Mouse (Mus musculus) G1E-ER4 (cell line): Measurements from ENCODE around the gene Casp8. TPM values are rescaled to one million over a fixed set of nuclear protein-coding genes. Genes with fewer than 3 reads are reported as not detected.

Experiments
- GATA1 ChIP-seq: IDR thresholded peaks from one replicate; pipeline ENCODE4 v1.8.0; 2012; ENCODE audit warnings: low read length, inconsistent platforms
- polyA plus RNA-seq: library from polyadenylated mRNA; stranded (reverse); fragments of >175 nt; gene quantifications from 2 replicates; pipeline ENCODE4 v1.2.3, GENCODE M21; 2012

Casp8 gene
- polyA plus RNA-seq: 0.02 TPM in 1 of 2 replicates, not detected in the other

GRCm38 (mm10) chr1:58795291-58796058, at the start of gene Casp8:
Casp8 (plus strand) TSS chr1:58795374.
- TF ChIP-seq GATA1: no peak

- TF ChIP-seq GATA1: no peak
These were observed 48.3 kb upstream of the Casp8 start for GRCm38 (mm10) chr1:58746880-58747279.

- no peak for TF ChIP-seq GATA1
These were observed 35.7 kb upstream of the Casp8 start for GRCm38 (mm10) chr1:58759451-58759850.

GRCm38 (mm10) chr1:58760581-58760980, 34.6 kb upstream of the Casp8 start:
- TF ChIP-seq GATA1: no peak

GRCm38 (mm10) chr1:58762576-58762975, 32.6 kb upstream of the Casp8 start:
- TF ChIP-seq GATA1: no peak

GRCm38 (mm10) chr1:58769136-58769535, 26.0 kb upstream of the Casp8 start:
- TF ChIP-seq GATA1: no peak

- no peak for TF ChIP-seq GATA1
These were observed 25.5 kb upstream of the Casp8 start for GRCm38 (mm10) chr1:58769701-58770100.

- TF ChIP-seq GATA1: no peak
These were observed 25.0 kb upstream of the Casp8 start for GRCm38 (mm10) chr1:58770111-58770720.

GRCm38 (mm10) chr1:58772084-58772483, 23.1 kb upstream of the Casp8 start:
- TF ChIP-seq GATA1: no peak

- no peak for TF ChIP-seq GATA1
These were observed 21.9 kb upstream of the Casp8 start for GRCm38 (mm10) chr1:58773280-58773679.

GRCm38 (mm10) chr1:58773905-58774304, 21.3 kb upstream of the Casp8 start:
- TF ChIP-seq GATA1: no peak

- TF ChIP-seq GATA1: no peak
These were observed 19.8 kb upstream of the Casp8 start for GRCm38 (mm10) chr1:58775361-58775760.

- no peak for TF ChIP-seq GATA1
These were observed 17.6 kb upstream of the Casp8 start for GRCm38 (mm10) chr1:58777583-58777982.

GRCm38 (mm10) chr1:58778226-58778625, 16.9 kb upstream of the Casp8 start:
- TF ChIP-seq GATA1: no peak

- TF ChIP-seq GATA1: no peak
These were observed 8.9 kb upstream of the Casp8 start for GRCm38 (mm10) chr1:58786276-58786675.

GRCm38 (mm10) chr1:58788410-58788809, 6.8 kb upstream of the Casp8 start:
- no peak for TF ChIP-seq GATA1

- no peak for TF ChIP-seq GATA1
These were observed 469 bp upstream of the Casp8 start for GRCm38 (mm10) chr1:58794705-58795104.
